Mouse (Mus musculus) cerebellum, postnatal 25 days (tissue): ENCODE measurements at regions not wholly inside any gene's neighbourhood (a gene's known extent, or its start where the extent isn't known, plus 50 kb on each side); places are given as distances from the start of the nearest gene placed in this dataset.

Experiments used
- DNase-seq, 2 experiments: peaks; one replicate each; pipeline ENCODE4 v3.0.0; 2021; ENCODE audit warnings: mixed read lengths in 2 of 2

GRCm38 (mm10) chr4:125265065-125265464 lies 137.4 kb upstream of the Zc3h12a start:
- DNase-seq: no peak

GRCm38 (mm10) chr4:125261547-125261946 lies 133.9 kb upstream of the Zc3h12a start:
- DNase-seq: no peak

GRCm38 (mm10) chr4:125259306-125259705 lies 131.7 kb upstream of the Zc3h12a start:
- no peak for DNase-seq

GRCm38 (mm10) chr4:125257916-125258315 lies 130.3 kb upstream of the Zc3h12a start:
- DNase-seq: peak in 1 of 2 experiments; percentile 16

- no peak for DNase-seq
Measured at GRCm38 (mm10) chr4:125253161-125253560, 125.5 kb upstream of the Zc3h12a start.

- no peak for DNase-seq
Measured at GRCm38 (mm10) chr4:125252228-125252627, 124.6 kb upstream of the Zc3h12a start.

- DNase-seq: no peak
Measured at GRCm38 (mm10) chr4:125249061-125249460, 121.4 kb upstream of the Zc3h12a start.

- DNase-seq: no peak
Measured at GRCm38 (mm10) chr4:125246171-125246570, 118.5 kb upstream of the Zc3h12a start.

- DNase-seq: no peak
Measured at GRCm38 (mm10) chr4:125242512-125242911, 114.9 kb upstream of the Zc3h12a start.

GRCm38 (mm10) chr4:125241577-125242262 lies 114.1 kb upstream of the Zc3h12a start:
- no peak for DNase-seq

- peak in 1 of 2 experiments; percentile 37 for DNase-seq
Measured at GRCm38 (mm10) chr4:125231711-125232260, 104.1 kb upstream of the Zc3h12a start.

- no peak for DNase-seq
Measured at GRCm38 (mm10) chr4:125227194-125227593, 99.6 kb upstream of the Zc3h12a start.

- peak; percentile 46 to 47 for DNase-seq
Measured at GRCm38 (mm10) chr4:125222922-125223321, 95.3 kb upstream of the Zc3h12a start.

- peak; percentile 19 to 40 for DNase-seq
Measured at GRCm38 (mm10) chr4:125220314-125220713, 92.7 kb upstream of the Zc3h12a start.

- no peak for DNase-seq
Measured at GRCm38 (mm10) chr4:125219209-125219608, 91.6 kb upstream of the Zc3h12a start.

- DNase-seq: no peak
Measured at GRCm38 (mm10) chr4:125214306-125214705, 86.7 kb upstream of the Zc3h12a start.

GRCm38 (mm10) chr4:125212176-125212530 lies 84.5 kb upstream of the Zc3h12a start:
- no peak for DNase-seq

GRCm38 (mm10) chr4:125211459-125212175 lies 84.0 kb upstream of the Zc3h12a start:
- DNase-seq: no peak

- no peak for DNase-seq
Measured at GRCm38 (mm10) chr4:125210719-125211118, 83.1 kb upstream of the Zc3h12a start.

- no peak for DNase-seq
Measured at GRCm38 (mm10) chr4:125208136-125208915, 80.7 kb upstream of the Zc3h12a start.

- DNase-seq: no peak
Measured at GRCm38 (mm10) chr4:125203521-125203920, 75.9 kb upstream of the Zc3h12a start.

- no peak for DNase-seq
Measured at GRCm38 (mm10) chr4:125201638-125202325, 74.1 kb upstream of the Zc3h12a start.

- DNase-seq: peak in 1 of 2 experiments; percentile 12
Measured at GRCm38 (mm10) chr4:125200762-125201161, 73.1 kb upstream of the Zc3h12a start.
